Mouse (Mus musculus): ENCODE results near the gene Uba52. TPM values are rescaled to one million over a fixed set of nuclear protein-coding genes. Genes with fewer than 3 reads are reported as not detected.

Uba52 gene
- total and polyA plus RNA-seq, 3 experiments: 1,322 to 4,646 (median 3,572) TPM

GRCm38 (mm10) chr8:70468733-70469132 lies 41.9 kb downstream of the Uba52 start:
- peaks cover 40% of the 10 kb centered on the region for H3K4me1 ChIP-seq (ENCODE audit: insufficient read depth, low read depth, low read length)
- DNase-seq (ENCODE audit: low spot score) (no peak), ATAC-seq (ENCODE audit: extremely low read depth, insufficient number of reproducible peaks, low FRiP score, poor library complexity, severe bottlenecking) (no peak)
- H3K9me3 ChIP-seq (replicated peaks): no peaks in the 10 kb centered on the region
- TF ChIP-seq TAL1 (conservative IDR thresholded peaks at IDR 0.05; ENCODE audit: low read depth, low read length) (no peak), GATA1 (IDR thresholded peaks at IDR 0.05; ENCODE audit: borderline replicate concordance, low read length) (no peak), GATA2 (IDR thresholded peaks at IDR 0.05; ENCODE audit: borderline replicate concordance, low read depth, low read length) (no peak), POLR2AphosphoS5 (IDR thresholded peaks at IDR 0.05; ENCODE audit: insufficient replicate concordance, low read depth, low read length) (no peak), CTCF (IDR thresholded peaks at IDR 0.05; ENCODE audit: low read depth, low read length) (no peak)
- H3K27me3 ChIP-seq (ENCODE audit: insufficient read depth, low read length): no peaks in the 10 kb centered on the region
- no peak overlapping the region; the same call in 1 of the 2 replicates for H3K4me3 ChIP-seq (ENCODE audit: low read depth, low read length)
- peaks cover 97% of the 10 kb centered on the region for H3K36me3 ChIP-seq (replicated peaks)

- no peak for ATAC-seq (ENCODE audit: extremely low read depth, insufficient number of reproducible peaks, low FRiP score, poor library complexity, severe bottlenecking)
- peaks cover 98% of the 10 kb centered on the region for H3K36me3 ChIP-seq (replicated peaks)
- no peaks in the 10 kb centered on the region for H3K9me3 ChIP-seq (replicated peaks)
- no peak for TF ChIP-seq CTCF (IDR thresholded peaks at IDR 0.05; ENCODE audit: low read depth, low read length)
- no peak for TF ChIP-seq GATA2 (IDR thresholded peaks at IDR 0.05; ENCODE audit: borderline replicate concordance, low read depth, low read length)
- no peak for TF ChIP-seq POLR2AphosphoS5 (IDR thresholded peaks at IDR 0.05; ENCODE audit: insufficient replicate concordance, low read depth, low read length)
- no peak for TF ChIP-seq GATA1 (IDR thresholded peaks at IDR 0.05; ENCODE audit: borderline replicate concordance, low read length)
- TF ChIP-seq TAL1 (conservative IDR thresholded peaks at IDR 0.05; ENCODE audit: low read depth, low read length): no peak
- H3K4me1 ChIP-seq (ENCODE audit: insufficient read depth, low read depth, low read length): peaks cover 40% of the 10 kb centered on the region
- DNase-seq (ENCODE audit: low spot score): no peak
- H3K27me3 ChIP-seq (ENCODE audit: insufficient read depth, low read length): no peaks in the 10 kb centered on the region
- H3K4me3 ChIP-seq (ENCODE audit: low read depth, low read length): no peak overlapping the region
These were observed 42.7 kb downstream of the Uba52 start for GRCm38 (mm10) chr8:70467907-70468306.

GRCm38 (mm10) chr8:70467229-70467725 lies 43.3 kb downstream of the Uba52 start:
- Histone ChIP-seq H3K4me1 (ENCODE audit: insufficient read depth, low read depth, low read length) (peaks cover 42% of the 10 kb centered on the region), H3K36me3 (replicated peaks) (peaks cover 98% of the 10 kb centered on the region), H3K9me3 (replicated peaks) (no peaks in the 10 kb centered on the region), H3K27me3 (ENCODE audit: insufficient read depth, low read length) (no peaks in the 10 kb centered on the region), H3K4me3 (ENCODE audit: low read depth, low read length) (no peak overlapping the region)
- no peak for DNase-seq (ENCODE audit: low spot score)
- TF ChIP-seq CTCF (IDR thresholded peaks at IDR 0.05; ENCODE audit: low read depth, low read length) (no peak), POLR2AphosphoS5 (IDR thresholded peaks at IDR 0.05; ENCODE audit: insufficient replicate concordance, low read depth, low read length) (no peak)
- ATAC-seq (ENCODE audit: extremely low read depth, insufficient number of reproducible peaks, low FRiP score, poor library complexity, severe bottlenecking): no peak

- peaks cover 98% of the 10 kb centered on the region for H3K36me3 ChIP-seq (replicated peaks)
- no peak overlapping the region for H3K4me3 ChIP-seq (ENCODE audit: low read depth, low read length)
- TF ChIP-seq TAL1 (conservative IDR thresholded peaks at IDR 0.05; ENCODE audit: low read depth, low read length) (no peak), CTCF (IDR thresholded peaks at IDR 0.05; ENCODE audit: low read depth, low read length) (no peak), POLR2AphosphoS5 (IDR thresholded peaks at IDR 0.05; ENCODE audit: insufficient replicate concordance, low read depth, low read length) (no peak), GATA2 (IDR thresholded peaks at IDR 0.05; ENCODE audit: borderline replicate concordance, low read depth, low read length) (no peak), GATA1 (IDR thresholded peaks at IDR 0.05; ENCODE audit: borderline replicate concordance, low read length) (no peak)
- DNase-seq (ENCODE audit: low spot score) (no peak), ATAC-seq (ENCODE audit: extremely low read depth, insufficient number of reproducible peaks, low FRiP score, poor library complexity, severe bottlenecking) (no peak)
- H3K27me3 ChIP-seq (ENCODE audit: insufficient read depth, low read length): no peaks in the 10 kb centered on the region
- H3K4me1 ChIP-seq (ENCODE audit: insufficient read depth, low read depth, low read length): peaks cover 44% of the 10 kb centered on the region
- no peaks in the 10 kb centered on the region for H3K9me3 ChIP-seq (replicated peaks)
These were observed 43.8 kb downstream of the Uba52 start for GRCm38 (mm10) chr8:70466771-70467170.

GRCm38 (mm10) chr8:70466305-70466704 lies 44.3 kb downstream of the Uba52 start:
- Histone ChIP-seq H3K9me3 (replicated peaks) (no peaks in the 10 kb centered on the region), H3K36me3 (replicated peaks) (peaks cover 98% of the 10 kb centered on the region), H3K27me3 (ENCODE audit: insufficient read depth, low read length) (no peaks in the 10 kb centered on the region), H3K4me3 (ENCODE audit: low read depth, low read length) (no peak overlapping the region), H3K4me1 (ENCODE audit: insufficient read depth, low read depth, low read length) (peaks cover 48% of the 10 kb centered on the region)
- no peak for TF ChIP-seq CTCF (IDR thresholded peaks at IDR 0.05; ENCODE audit: low read depth, low read length)
- TF ChIP-seq GATA1 (IDR thresholded peaks at IDR 0.05; ENCODE audit: borderline replicate concordance, low read length): no peak
- no peak for TF ChIP-seq POLR2AphosphoS5 (IDR thresholded peaks at IDR 0.05; ENCODE audit: insufficient replicate concordance, low read depth, low read length)
- no peak for TF ChIP-seq GATA2 (IDR thresholded peaks at IDR 0.05; ENCODE audit: borderline replicate concordance, low read depth, low read length)
- TF ChIP-seq TAL1 (conservative IDR thresholded peaks at IDR 0.05; ENCODE audit: low read depth, low read length): no peak
- DNase-seq (ENCODE audit: low spot score): no peak
- no peak for ATAC-seq (ENCODE audit: extremely low read depth, insufficient number of reproducible peaks, low FRiP score, poor library complexity, severe bottlenecking)

GRCm38 (mm10) chr8:70465701-70466100 lies 44.9 kb downstream of the Uba52 start:
- peaks cover 48% of the 10 kb centered on the region for H3K4me1 ChIP-seq (ENCODE audit: insufficient read depth, low read depth, low read length)
- no peaks in the 10 kb centered on the region for H3K27me3 ChIP-seq (ENCODE audit: insufficient read depth, low read length)
- no peak for TF ChIP-seq GATA2 (IDR thresholded peaks at IDR 0.05; ENCODE audit: borderline replicate concordance, low read depth, low read length)
- peaks cover 99% of the 10 kb centered on the region for H3K36me3 ChIP-seq (replicated peaks)
- DNase-seq (ENCODE audit: low spot score) (no peak), ATAC-seq (ENCODE audit: extremely low read depth, insufficient number of reproducible peaks, low FRiP score, poor library complexity, severe bottlenecking) (no peak)
- H3K9me3 ChIP-seq (replicated peaks): no peaks in the 10 kb centered on the region
- H3K4me3 ChIP-seq (ENCODE audit: low read depth, low read length): no peak overlapping the region

GRCm38 (mm10) chr8:70464162-70464561 lies 46.4 kb downstream of the Uba52 start:
- no peak for TF ChIP-seq CTCF (IDR thresholded peaks at IDR 0.05; ENCODE audit: low read depth, low read length)
- TF ChIP-seq POLR2AphosphoS5 (IDR thresholded peaks at IDR 0.05; ENCODE audit: insufficient replicate concordance, low read depth, low read length): no peak
- TF ChIP-seq TAL1 (conservative IDR thresholded peaks at IDR 0.05; ENCODE audit: low read depth, low read length): no peak
- no peak for TF ChIP-seq GATA1 (IDR thresholded peaks at IDR 0.05; ENCODE audit: borderline replicate concordance, low read length)
- peaks cover 98% of the 10 kb centered on the region for H3K36me3 ChIP-seq (replicated peaks)
- no peak overlapping the region for H3K4me3 ChIP-seq (ENCODE audit: low read depth, low read length)
- DNase-seq (ENCODE audit: low spot score): no peak
- no peak for ATAC-seq (ENCODE audit: extremely low read depth, insufficient number of reproducible peaks, low FRiP score, poor library complexity, severe bottlenecking)
- no peaks in the 10 kb centered on the region for H3K27me3 ChIP-seq (ENCODE audit: insufficient read depth, low read length)
- H3K4me1 ChIP-seq (ENCODE audit: insufficient read depth, low read depth, low read length): peaks cover 39% of the 10 kb centered on the region
- H3K9me3 ChIP-seq (replicated peaks): peaks cover 7% of the 10 kb centered on the region
